Mouse (Mus musculus): ENCODE data around the gene Speer4a.
"Not testable (repeated sequence)": the region's sequence is repeated elsewhere in the genome, so short reads cannot be mapped to it uniquely, and the experiment has no call there.

DNA sequence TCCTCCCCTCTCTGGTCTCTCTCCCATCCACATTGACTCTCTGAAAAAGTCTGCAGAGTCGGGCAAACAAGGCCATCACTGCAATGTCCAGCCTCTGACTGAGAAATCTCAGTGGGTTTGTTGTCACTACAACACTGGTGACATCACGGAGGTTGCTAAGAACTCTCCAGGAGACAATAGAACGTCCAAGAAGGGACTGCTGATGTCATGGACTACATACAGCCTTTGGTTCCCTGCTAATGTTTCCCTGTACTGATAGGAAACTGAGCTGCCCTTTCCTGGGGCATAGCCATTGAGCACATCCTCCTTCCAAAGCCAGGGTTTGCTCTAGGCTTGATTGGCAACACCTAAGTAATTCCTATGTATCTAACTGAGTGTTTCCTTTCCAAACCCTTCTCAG is 16.5 kb downstream of the Speer4a start, which contains the start of gene Gm5862:
- not testable (repeated sequence) for TF ChIP-seq POLR2A (IDR thresholded peaks at IDR 0.05; ENCODE audit: insufficient read length, low read depth); E2F4 (IDR thresholded peaks at IDR 0.05; ENCODE audit: insufficient read depth); POLR2AphosphoS2 (IDR thresholded peaks at IDR 0.05; ENCODE audit: insufficient read length, low read depth); MYOD1 (IDR thresholded peaks at IDR 0.05; ENCODE audit: control insufficient read depth in 1 of 3, insufficient read length in 2 of 3, low read depth in 2 of 3); USF1 (IDR thresholded peaks at IDR 0.05; ENCODE audit: low read depth); TCF12 (IDR thresholded peaks at IDR 0.05; ENCODE audit: insufficient read depth, poor library complexity, severe bottlenecking); MYOG (IDR thresholded peaks at IDR 0.05; ENCODE audit: control insufficient read depth in 1 of 3, insufficient read depth in 1 of 3, insufficient read length in 2 of 3, low read depth in 2 of 3); MAX (IDR thresholded peaks at IDR 0.05; ENCODE audit: low read depth)

All from myocyte (in vitro differentiated cells).